8 mouse cellular contexts compared by ENCODE assay signal in genomic region chr6:84588895-84589652, GRCm38 (mm10). TPM values are rescaled to one million over a fixed set of nuclear protein-coding genes. Genes with fewer than 3 reads are reported as not detected.
DNase-seq lines count a peak whose midpoint lies in the region; ATAC-seq and TF ChIP-seq lines count a peak whose summit lies in the region.

No protein-coding gene starts in this region.

- peak; percentile 20 to 68 for DNase-seq in cerebellum, postnatal 4 days (ENCODE audit: low spot score in 2 of 2)
- DNase-seq in cerebellum, adult 11-12 months: no peak
- DNase-seq in adipocyte (ENCODE audit: low spot score): peak; percentile 31
- no peak for DNase-seq in thymus, adult 18-20 months

- H3K27me3 ChIP-seq in forebrain, embryonic 16.5 days (replicated peaks; ENCODE audit: control insufficient read depth, insufficient read depth, low read length): peaks cover 40% of the 10 kb centered on the region
- H3K27me3 ChIP-seq in intestine, embryonic 15.5 days (replicated peaks): peaks cover 52% of the 10 kb centered on the region
- H3K27me3 ChIP-seq in liver, embryonic 16.5 days (ENCODE audit: control insufficient read depth, insufficient read depth, low read depth, low read length): peaks cover 64% of the 10 kb centered on the region

- H3K9ac ChIP-seq in forebrain, embryonic 16.5 days (replicated peaks; ENCODE audit: low read depth, low read length): no peak overlapping the region; the same call in 1 of the 2 replicates
- peak overlapping the region; percentile 48; the same call in 1 of the 2 replicates for H3K9ac ChIP-seq in intestine, embryonic 15.5 days
- H3K9ac ChIP-seq in liver, embryonic 16.5 days (ENCODE audit: low read depth, low read length): no peak overlapping the region

- no peak overlapping the region for H3K27ac ChIP-seq in forebrain, embryonic 16.5 days (ENCODE audit: low read length)
- H3K27ac ChIP-seq in intestine, embryonic 15.5 days: no peak overlapping the region
- no peak overlapping the region for H3K27ac ChIP-seq in liver, embryonic 16.5 days (ENCODE audit: low read length)
- no peak overlapping the region for H3K27ac ChIP-seq in olfactory bulb, adult 2 months (ENCODE audit: insufficient read depth, low read depth, low read length)

- peak overlapping the region; percentile 73 for H3K4me2 ChIP-seq in forebrain, embryonic 16.5 days (ENCODE audit: low read length)
- H3K4me2 ChIP-seq in intestine, embryonic 15.5 days (replicated peaks): peak overlapping the region; percentile 96
- H3K4me2 ChIP-seq in liver, embryonic 16.5 days (ENCODE audit: low read depth, low read length): peak overlapping the region; percentile 63

- 1% methylated on average over 37 of the region's 54 CpGs for WGBS in forebrain, embryonic 16.5 days
- 1% methylated on average over 50 of the region's 54 CpGs for WGBS in intestine, embryonic 15.5 days
- 2% methylated on average over 54 of the region's 54 CpGs for WGBS in liver, embryonic 16.5 days (ENCODE audit: insufficient replicate concordance)
- under 1% methylated on average over 54 of the region's 54 CpGs for WGBS in olfactory bulb, adult 2 months

- peak; percentile 6; the same call in 1 of the 2 replicates for ATAC-seq in forebrain, embryonic 16.5 days
- peak; percentile 40 for ATAC-seq in intestine, embryonic 15.5 days
- ATAC-seq in liver, embryonic 16.5 days (ENCODE audit: low read depth): no peak

- H3K4me3 ChIP-seq in forebrain, embryonic 16.5 days (replicated peaks; ENCODE audit: low read length): peak overlapping the region; percentile 47
- H3K4me3 ChIP-seq in intestine, embryonic 15.5 days (replicated peaks): peak overlapping the region; percentile 49
- peak overlapping the region; percentile 46 for H3K4me3 ChIP-seq in liver, embryonic 16.5 days (ENCODE audit: low read depth, low read length)
- H3K4me3 ChIP-seq in olfactory bulb, adult 2 months (ENCODE audit: insufficient read depth, low read depth, low read length): peak overlapping the region; percentile 35

- H3K9me3 ChIP-seq in forebrain, embryonic 16.5 days (ENCODE audit: control insufficient read depth, low read length): no peaks in the 10 kb centered on the region
- H3K9me3 ChIP-seq in intestine, embryonic 15.5 days: no peaks in the 10 kb centered on the region
- no peaks in the 10 kb centered on the region for H3K9me3 ChIP-seq in liver, embryonic 16.5 days (replicated peaks; ENCODE audit: control insufficient read depth, low read length)

- peaks cover 55% of the 10 kb centered on the region for H3K4me1 ChIP-seq in forebrain, embryonic 16.5 days (replicated peaks; ENCODE audit: control insufficient read depth, insufficient read depth, low read length)
- H3K4me1 ChIP-seq in intestine, embryonic 15.5 days (replicated peaks): peaks cover 57% of the 10 kb centered on the region
- peaks cover 3% of the 10 kb centered on the region for H3K4me1 ChIP-seq in liver, embryonic 16.5 days (ENCODE audit: control insufficient read depth, low read depth, low read length)
- H3K4me1 ChIP-seq in olfactory bulb, adult 2 months (ENCODE audit: control insufficient read depth, insufficient read depth, low read length): peaks cover 44% of the 10 kb centered on the region

- no peak for TF ChIP-seq CTCF in olfactory bulb, adult 2 months (IDR thresholded peaks at IDR 0.05; ENCODE audit: insufficient read depth, low read depth, low read length)

- no peak for TF ChIP-seq POLR2A in olfactory bulb, adult 2 months (IDR thresholded peaks at IDR 0.05; ENCODE audit: insufficient read depth, low read depth, low read length)

- H3K36me3 ChIP-seq in forebrain, embryonic 16.5 days (ENCODE audit: control insufficient read depth, insufficient read depth): no peaks in the 10 kb centered on the region
- no peaks in the 10 kb centered on the region for H3K36me3 ChIP-seq in intestine, embryonic 15.5 days
- no peaks in the 10 kb centered on the region for H3K36me3 ChIP-seq in liver, embryonic 16.5 days (ENCODE audit: control insufficient read depth, insufficient read depth)

RNA-seq across cellular contexts. Expression of gene Cyp26b1, which starts 4.6 kb away (rescaled TPM):
- polyA plus RNA-seq in forebrain, embryonic 16.5 days (2015; fragmentation: Nextera tagmentation; extraction: Ambion mirVana): 3.6 and 6.2 TPM in 2 replicates
- 2.0 and 2.6 TPM in 2 replicates for polyA plus RNA-seq in intestine, embryonic 15.5 days (2015; fragmentation: Nextera tagmentation; extraction: Ambion mirVana)
- 0.07 and 0.17 TPM in 2 replicates for polyA plus RNA-seq in liver, embryonic 16.5 days (2015; fragmentation: Nextera tagmentation; extraction: Ambion mirVana)
- not detected in 2 replicates for polyA plus RNA-seq in olfactory bulb, adult 2 months (2012; ENCODE audit: insufficient read depth, insufficient read length, low replicate concordance, missing spikeins)

Comparison
In these comparisons a context has a peak if more than half of its experiments do, and no peak if none do; other contexts are left out.
1. DNase-seq: peak in cerebellum, postnatal 4 days (2 of 2) and adipocyte (single experiment); none in cerebellum, adult 11-12 months (single experiment) and thymus, adult 18-20 months (0 of 2).
2. Peak in every context shown above with its lines, with median percentiles within 50 percentile points of each other: H3K4me2 ChIP-seq and H3K4me3 ChIP-seq.